Mouse (Mus musculus) spleen, adult 2 months (tissue): Measurements from ENCODE around the gene Galnt4.

Experiments
- CTCF ChIP-seq: fragments of 200-500 bp; IDR thresholded peaks from 2 replicates; pipeline ENCODE4 v1.5.1; 2011; ENCODE audit warnings: mild to moderate bottlenecking, inconsistent platforms; ENCODE audit not compliant: insufficient read depth, insufficient read length, insufficient replicate concordance; ENCODE audit errors: extremely low read depth
- POLR2A ChIP-seq: fragments of 200-500 bp; IDR thresholded peaks from 2 replicates; pipeline ENCODE4 v1.6.1; 2011; ENCODE audit warnings: low read depth, low read length, inconsistent platforms

- TF ChIP-seq CTCF (no peak), POLR2A (no peak)
Measured at GRCm38 (mm10) chr10:99133321-99133875, 25.4 kb downstream of the Galnt4 start.
